Mouse (Mus musculus): ENCODE measurements around the gene Olfr1475. TPM values are rescaled to one million over a fixed set of nuclear protein-coding genes. Genes with fewer than 3 reads are reported as not detected.

Olfr1475 gene
- polyA plus RNA-seq (2017; shearing (Covaris generic)), result not detected

DNA sequence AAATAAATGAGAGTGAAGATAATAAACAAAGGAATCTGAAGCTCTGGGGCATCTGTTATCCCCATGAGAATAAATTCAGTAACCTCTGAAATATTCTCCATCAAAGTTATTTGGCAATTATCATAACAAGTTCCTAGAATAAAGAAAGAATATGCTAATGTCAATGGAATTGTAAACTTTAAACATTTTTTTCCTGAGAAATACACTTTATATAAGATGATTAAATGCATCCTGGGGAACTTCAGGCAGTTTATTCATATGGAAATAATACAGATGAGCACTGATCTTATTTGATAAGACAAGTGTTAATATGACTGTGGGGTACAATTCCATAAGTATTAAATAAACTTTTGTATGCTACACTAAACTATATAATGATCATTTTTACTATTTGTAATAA lies at the start of gene Olfr1475:
Gene Olfr1475 (minus strand): TSS at position 101 of the 400 bp plus-strand sequence.

DNA sequence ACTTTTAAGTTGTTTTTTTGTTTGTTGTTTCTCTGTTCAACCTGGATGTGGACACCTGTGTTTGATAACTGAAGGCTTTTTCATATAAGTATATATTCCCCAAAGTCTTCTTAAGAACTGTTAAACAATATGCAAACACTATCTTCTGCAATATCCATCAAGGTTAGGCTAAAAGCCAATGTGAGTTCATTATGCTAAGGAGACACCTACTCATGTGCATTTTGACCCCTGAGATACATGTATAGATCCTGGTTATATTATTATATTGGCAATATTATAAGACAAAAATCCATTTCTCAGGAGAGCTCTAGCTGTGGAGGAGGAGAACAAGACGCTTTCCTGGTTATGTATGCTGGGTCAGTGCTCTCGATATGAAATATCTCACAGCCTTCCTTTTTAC lies 47.6 kb upstream of the Olfr1475 start, which contains the start of gene Olfr1480:
Gene Olfr1480 (plus strand): TSS at position 301 of the 400 bp plus-strand sequence.

DNA sequence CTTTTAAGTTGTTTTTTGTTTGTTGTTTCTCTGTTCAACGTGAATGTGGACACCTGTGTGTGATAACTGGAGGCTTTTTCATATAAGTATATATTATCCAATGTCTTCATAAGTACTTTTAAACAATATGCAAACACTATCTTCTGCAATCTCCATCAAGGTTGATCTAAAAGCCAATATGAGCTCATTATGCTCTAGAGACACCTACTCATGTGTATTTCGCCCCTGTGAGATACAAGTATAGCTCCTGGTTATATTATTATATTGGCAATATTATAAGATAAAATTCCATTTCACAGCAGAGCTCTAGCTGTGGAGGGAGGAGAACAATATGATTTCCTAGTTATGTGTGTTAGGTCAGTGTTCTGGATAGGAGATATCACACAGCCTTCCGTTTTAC lies 20.2 kb upstream of the Olfr1475 start, which contains the start of gene Olfr1477:
Gene Olfr1477 (plus strand): TSS at position 301 of the 400 bp plus-strand sequence.

DNA sequence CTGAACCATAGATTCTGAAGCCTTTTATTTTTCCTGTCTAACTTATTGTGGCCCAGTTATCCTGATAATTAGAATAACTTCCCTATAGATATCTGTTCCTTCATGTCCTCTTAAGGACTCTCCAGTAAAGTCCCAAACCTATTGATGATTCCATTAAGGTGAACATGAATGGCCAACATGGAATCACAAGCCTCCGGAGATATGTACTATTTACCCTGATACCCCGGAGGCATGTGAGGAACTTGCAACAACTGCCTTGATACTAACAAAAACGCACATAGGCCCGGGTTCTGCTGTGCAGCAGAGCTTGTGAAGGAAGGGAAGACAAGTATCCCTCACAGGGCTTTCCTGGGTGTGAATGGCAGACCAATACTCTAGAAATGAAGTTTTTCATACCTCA lies 10.7 kb downstream of the Olfr1475 start, which contains the start of gene Olfr1474:
Gene Olfr1474 (plus strand): TSS at position 301 of the 400 bp plus-strand sequence.

DNA sequence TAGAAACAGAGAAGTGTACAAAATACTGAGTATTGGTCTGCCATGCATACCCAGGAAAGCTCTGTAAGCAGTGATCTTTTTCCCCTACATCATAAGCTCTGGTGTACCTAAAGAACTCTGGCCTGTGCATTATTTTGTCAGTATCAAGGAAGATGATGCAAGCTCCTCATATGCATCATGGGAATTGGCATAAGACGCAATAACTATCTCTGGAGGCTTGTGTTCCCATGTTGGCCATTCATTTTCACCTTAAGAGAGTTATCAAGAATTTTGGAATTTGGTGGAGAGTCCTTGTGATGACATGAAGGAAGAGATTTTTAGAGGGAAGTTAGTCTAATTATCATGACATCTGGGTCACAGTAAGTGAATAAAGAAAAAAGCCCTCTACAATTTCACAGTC lies 24.0 kb downstream of the Olfr1475 start, which contains the start of gene Olfr1472:
Gene Olfr1472 (minus strand): TSS at position 101 of the 400 bp plus-strand sequence.

DNA sequence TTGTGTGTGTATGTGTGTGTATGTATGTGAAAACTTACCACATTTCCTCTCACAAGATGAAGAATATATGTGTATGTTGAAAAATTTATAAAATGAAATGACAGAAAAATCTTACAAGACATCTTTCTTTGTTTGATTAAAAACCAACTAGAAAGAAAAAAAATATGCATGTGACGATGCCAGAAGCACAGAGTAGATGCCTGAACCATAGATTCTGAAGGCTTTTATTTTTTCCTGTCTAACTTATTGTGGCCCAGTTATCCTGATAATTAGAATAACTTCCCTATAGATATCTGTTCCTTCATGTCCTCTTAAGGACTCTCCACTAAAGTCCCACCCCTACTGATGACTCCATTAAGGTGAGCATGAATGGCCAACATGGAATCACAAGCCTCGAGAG lies 36.9 kb downstream of the Olfr1475 start, which contains the start of gene Olfr1471:
Gene Olfr1471 (plus strand): TSS at position 301 of the 400 bp plus-strand sequence.

Other genes with a start within 250 kb of the Olfr1475 start
- not detected for gene Olfr1463, start 248.9 kb downstream of the Olfr1475 start, polyA plus RNA-seq (2017; shearing (Covaris generic))
- gene Olfr1465, start 164.7 kb downstream of the Olfr1475 start, polyA plus RNA-seq (2017; shearing (Covaris generic)), result not detected
- not detected for gene Olfr1466, start 141.3 kb downstream of the Olfr1475 start, polyA plus RNA-seq (2017; shearing (Covaris generic))
- gene Olfr1467, start 118.0 kb downstream of the Olfr1475 start, polyA plus RNA-seq (2017; shearing (Covaris generic)), result under 1 TPM; 0.06 to 0.65 TPM
- gene Olfr1469, start 72.3 kb downstream of the Olfr1475 start, polyA plus RNA-seq (2017; shearing (Covaris generic)), result 1 to 10 TPM in 1 of 2 experiments, under 1 TPM in 1; 0.39 to 1.0 TPM
- gene Olfr1471, start 36.8 kb downstream of the Olfr1475 start, polyA plus RNA-seq (2017; shearing (Covaris generic)), result 1 to 10 TPM in 1 of 2 experiments, under 1 TPM in 1; 0.13 to 1.2 TPM
- not detected for gene Olfr1472, start 24.1 kb downstream of the Olfr1475 start, polyA plus RNA-seq (2017; shearing (Covaris generic))
- gene Olfr1474, start 10.6 kb downstream of the Olfr1475 start, polyA plus RNA-seq (2017; shearing (Covaris generic)), result 1 to 10 TPM in 1 of 2 experiments, not detected in 1; 1.1 TPM
- gene Olfr1477, start 20.4 kb upstream of the Olfr1475 start, polyA plus RNA-seq (2017; shearing (Covaris generic)), result under 1 TPM in 1 of 2 experiments, not detected in 1; 0.53 TPM
- not detected for gene Olfr1480, start 47.7 kb upstream of the Olfr1475 start, polyA plus RNA-seq (2017; shearing (Covaris generic))
- gene Olfr1484, start 103.3 kb upstream of the Olfr1475 start, polyA plus RNA-seq (2017; shearing (Covaris generic)), result not detected
- gene Olfr1487, start 137.2 kb upstream of the Olfr1475 start, polyA plus RNA-seq (2017; shearing (Covaris generic)), result not detected
- gene Olfr1489, start 151.4 kb upstream of the Olfr1475 start, polyA plus RNA-seq (2017; shearing (Covaris generic)), result under 1 TPM in 1 of 2 experiments, not detected in 1; 0.04 TPM
- not detected for gene Olfr1490, start 170.9 kb upstream of the Olfr1475 start, polyA plus RNA-seq (2017; shearing (Covaris generic))
- gene Olfr1491, start 217.1 kb upstream of the Olfr1475 start, polyA plus RNA-seq (2017; shearing (Covaris generic)), result under 1 TPM in 1 of 2 experiments, not detected in 1; 0.49 TPM
- gene Olfr1493-ps1, start 243.1 kb upstream of the Olfr1475 start, polyA plus RNA-seq (2017; shearing (Covaris generic)), result under 1 TPM in 1 of 2 experiments, not detected in 1; 0.14 TPM

Data from inflammation-experienced regulatory T-cells (primary cell).